Mouse (Mus musculus): ENCODE data around the gene Bbs1.

Gene Bbs1

GRCm38 (mm10) chr19:4837049-4837448, 69.4 kb downstream of the Bbs1 start:
- no peak for DNase-seq (ENCODE audit: extremely low read depth, low read depth)
